Mouse (Mus musculus): ENCODE measurements around the gene D330020A13Rik.

D330020A13Rik gene

GRCm38 (mm10) chr6:120294056-120294784 lies at the start of gene D330020A13Rik, which contains the start of gene B4galnt3:
Gene D330020A13Rik (plus strand): TSS chr6:120294364.
Gene B4galnt3 (minus strand): TSS chr6:120294559.
- no peak for DNase-seq (ENCODE audit: low read depth, low spot score)

- no peak for DNase-seq (ENCODE audit: low read depth, low spot score)
Observed at GRCm38 (mm10) chr6:120246676-120247075, 47.5 kb upstream of the D330020A13Rik start.

- no peak for DNase-seq (ENCODE audit: low read depth, low spot score)
Observed at GRCm38 (mm10) chr6:120249831-120250230, 44.3 kb upstream of the D330020A13Rik start.

GRCm38 (mm10) chr6:120251010-120251409 lies 43.2 kb upstream of the D330020A13Rik start:
- no peak for DNase-seq (ENCODE audit: low read depth, low spot score)

- DNase-seq (ENCODE audit: low read depth, low spot score), result no peak
Observed at GRCm38 (mm10) chr6:120252741-120253140, 41.4 kb upstream of the D330020A13Rik start.

- no peak for DNase-seq (ENCODE audit: low read depth, low spot score)
Observed at GRCm38 (mm10) chr6:120254640-120255039, 39.5 kb upstream of the D330020A13Rik start.

GRCm38 (mm10) chr6:120255144-120255543 lies 39.0 kb upstream of the D330020A13Rik start:
- no peak for DNase-seq (ENCODE audit: low read depth, low spot score)

GRCm38 (mm10) chr6:120255701-120256100 lies 38.5 kb upstream of the D330020A13Rik start:
- DNase-seq (ENCODE audit: low read depth, low spot score), result no peak

GRCm38 (mm10) chr6:120256431-120256935 lies 37.7 kb upstream of the D330020A13Rik start:
- DNase-seq (ENCODE audit: low read depth, low spot score), result no peak

- peak; percentile 50 for DNase-seq (ENCODE audit: low read depth, low spot score)
Observed at GRCm38 (mm10) chr6:120259481-120259880, 34.7 kb upstream of the D330020A13Rik start.

- peak; percentile 60 for DNase-seq (ENCODE audit: low read depth, low spot score)
Observed at GRCm38 (mm10) chr6:120262886-120263531, 31.2 kb upstream of the D330020A13Rik start.

- no peak for DNase-seq (ENCODE audit: low read depth, low spot score)
Observed at GRCm38 (mm10) chr6:120263608-120264007, 30.6 kb upstream of the D330020A13Rik start.

GRCm38 (mm10) chr6:120264151-120264550 lies 30.0 kb upstream of the D330020A13Rik start:
- no peak for DNase-seq (ENCODE audit: low read depth, low spot score)

GRCm38 (mm10) chr6:120274181-120274580 lies 20.0 kb upstream of the D330020A13Rik start:
- DNase-seq (ENCODE audit: low read depth, low spot score), result no peak

GRCm38 (mm10) chr6:120274887-120275286 lies 19.3 kb upstream of the D330020A13Rik start:
- peak; percentile 78 for DNase-seq (ENCODE audit: low read depth, low spot score)

GRCm38 (mm10) chr6:120275301-120275700 lies 18.9 kb upstream of the D330020A13Rik start:
- DNase-seq (ENCODE audit: low read depth, low spot score), result no peak

- no peak for DNase-seq (ENCODE audit: low read depth, low spot score)
Observed at GRCm38 (mm10) chr6:120276874-120277449, 17.2 kb upstream of the D330020A13Rik start.

- no peak for DNase-seq (ENCODE audit: low read depth, low spot score)
Observed at GRCm38 (mm10) chr6:120287279-120287678, 6.9 kb upstream of the D330020A13Rik start.

GRCm38 (mm10) chr6:120288541-120288940 lies 5.6 kb upstream of the D330020A13Rik start:
- DNase-seq (ENCODE audit: low read depth, low spot score), result peak; percentile 48

GRCm38 (mm10) chr6:120289430-120289829 lies 4.7 kb upstream of the D330020A13Rik start:
- peak; percentile 43 for DNase-seq (ENCODE audit: low read depth, low spot score)

GRCm38 (mm10) chr6:120291396-120292009 lies 2.7 kb upstream of the D330020A13Rik start:
- peak; percentile 64 for DNase-seq (ENCODE audit: low read depth, low spot score)

- DNase-seq (ENCODE audit: low read depth, low spot score), result peak; percentile 91
Observed at GRCm38 (mm10) chr6:120294785-120295133, 595 bp downstream of the D330020A13Rik start.

Measured in ZHBTc4 (cell line).